Mouse (Mus musculus): Measurements from ENCODE around the gene Hoga1.

GRCm38 (mm10) chr19:42099406-42099805 lies 54.0 kb downstream of the Hoga1 start:
- no peak for TF ChIP-seq CTCF (IDR thresholded peaks at IDR 0.05; ENCODE audit: insufficient read depth, low read depth, low read length)
- TF ChIP-seq POLR2A (IDR thresholded peaks at IDR 0.05; ENCODE audit: insufficient read depth, low read depth, low read length): no peak

All from olfactory bulb, adult 2 months (tissue).